Mouse (Mus musculus) T-cell, adult 2 months (primary cell): ENCODE results near the gene Olfr739.

Source experiments
- DNase-seq: peaks from one replicate; pipeline ENCODE4 v3.0.0; 2022; ENCODE audit warnings: low spot score

The Olfr739 gene

DNA sequence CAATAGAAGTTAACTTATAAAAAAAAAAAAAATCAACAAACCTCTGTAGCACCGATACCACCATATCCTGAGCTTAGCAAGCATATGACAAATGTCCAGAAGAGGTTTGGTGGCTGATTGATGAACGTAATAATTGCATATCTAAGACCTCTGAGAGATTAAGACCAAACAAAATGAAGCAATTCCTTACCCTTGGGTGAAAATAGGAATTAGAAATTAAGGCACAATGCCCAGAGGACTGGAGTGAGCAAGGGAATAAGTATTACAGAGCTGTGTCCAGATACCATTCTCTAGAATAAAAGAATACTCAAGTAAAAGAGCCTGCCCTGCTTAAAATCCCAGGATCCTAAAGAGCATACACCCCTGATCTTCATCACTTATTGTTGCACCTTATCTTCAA lies at the start of gene Olfr739:
TSS of gene Olfr739 (plus strand) at position 301 of the 400 bp plus-strand sequence.
- DNase-seq: no peak

DNA sequence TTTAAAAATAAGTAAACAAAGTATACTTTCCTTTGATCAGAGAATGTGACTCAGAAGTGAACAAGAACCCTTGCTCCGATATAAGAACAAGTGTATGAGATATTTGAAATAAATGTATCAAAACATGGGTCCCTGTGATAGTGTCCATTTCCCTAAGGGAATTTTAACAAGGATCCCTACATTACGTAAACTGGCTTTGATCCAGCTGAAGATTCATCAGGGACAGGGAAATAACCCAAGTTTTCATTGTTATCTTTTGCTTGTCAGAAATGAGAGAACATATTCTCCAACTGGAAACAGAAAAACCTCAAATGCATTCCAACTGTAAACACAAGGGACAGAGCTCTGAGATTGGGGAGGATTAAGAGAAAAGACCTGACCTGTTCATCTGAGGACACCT lies 37.6 kb upstream of the Olfr739 start, which contains the start of gene Olfr736:
TSS of gene Olfr736 (plus strand) at position 301 of the 400 bp plus-strand sequence.
- no peak for DNase-seq

- DNase-seq: no peak
These were observed 11.2 kb upstream of the Olfr739 start, which contains the start of gene Olfr738 for GRCm38 (mm10) chr14:50407268-50407667. Gene Olfr738 (plus strand): TSS chr14:50407568.

DNA sequence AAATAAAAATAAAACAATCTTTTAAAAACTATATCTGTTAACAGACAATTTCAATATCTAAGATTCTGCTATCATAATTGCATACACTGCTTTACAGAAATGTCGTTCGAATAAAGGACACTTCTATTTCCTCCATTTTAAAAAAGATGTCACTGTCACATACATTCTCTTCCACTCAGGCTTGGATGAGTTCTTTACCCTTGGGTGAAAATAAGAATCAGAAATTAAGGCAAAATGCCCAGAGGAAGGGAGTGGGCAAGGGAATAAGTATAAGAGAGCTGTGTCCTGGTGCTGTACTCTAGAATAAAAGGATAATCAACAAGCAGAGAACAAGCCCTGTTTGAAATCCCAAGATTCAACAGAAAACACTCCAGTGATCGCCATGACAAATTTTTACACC lies 26.8 kb downstream of the Olfr739 start, which contains the start of gene Olfr740:
TSS of gene Olfr740 (plus strand) at position 301 of the 400 bp plus-strand sequence.
- DNase-seq: no peak

- no peak for DNase-seq
These were observed 54.0 kb downstream of the Olfr739 start, which contains the start of gene Olfr741 for GRCm38 (mm10) chr14:50472438-50472837. Gene Olfr741 (plus strand): TSS chr14:50472738.
